Mouse (Mus musculus) neural tube, embryonic 15.5 days (tissue): ENCODE measurements around the gene Car5a. TPM values are rescaled to one million over a fixed set of nuclear protein-coding genes. Genes with fewer than 3 reads are reported as not detected.

Experiments used
- ATAC-seq: fragments of 200-750 bp; cut with Nextera tagmentation; 2 replicates; pipeline ENCODE4 v1.8.0; 2017; ENCODE audit warnings: mild to moderate bottlenecking, moderate TSS enrichment, moderate library complexity; ENCODE audit not compliant: low FRiP score
- H3K27ac ChIP-seq: fragments of 300-500 bp; sonication (generic); replicated peaks from 2 replicates; pipeline ENCODE4 v1.5.1; 2015; ENCODE audit warnings: mild to moderate bottlenecking, inconsistent platforms
- H3K27me3 ChIP-seq: fragments of 300-500 bp; sonication (generic); replicated peaks from 2 replicates; pipeline ENCODE4 v1.6.1; 2015; ENCODE audit warnings: inconsistent platforms
- H3K36me3 ChIP-seq: fragments of 300-500 bp; sonication (generic); 2 replicates; pipeline ENCODE4 v1.6.1; 2015; ENCODE audit warnings: inconsistent platforms
- H3K4me1 ChIP-seq: fragments of 300-500 bp; sonication (generic); 2 replicates; pipeline ENCODE4 v1.6.1; 2015; ENCODE audit warnings: inconsistent platforms
- H3K4me2 ChIP-seq: fragments of 300-500 bp; sonication (generic); 2 replicates; pipeline ENCODE4 v1.6.1; 2015; ENCODE audit warnings: inconsistent platforms, mild to moderate bottlenecking, moderate library complexity
- H3K4me3 ChIP-seq: fragments of 300-500 bp; sonication (generic); replicated peaks from 2 replicates; pipeline ENCODE4 v1.5.1; 2015; ENCODE audit warnings: mild to moderate bottlenecking, inconsistent platforms
- H3K9ac ChIP-seq: fragments of 300-500 bp; sonication (generic); replicated peaks from 2 replicates; pipeline ENCODE4 v1.6.1; 2015; ENCODE audit warnings: mild to moderate bottlenecking, inconsistent platforms
- H3K9me3 ChIP-seq: fragments of 300-500 bp; sonication (generic); replicated peaks from 2 replicates; pipeline ENCODE4 v1.6.1; 2016; ENCODE audit warnings: inconsistent platforms
- WGBS: fragments of 180-500 bp; shearing (Covaris S2); methylation state at CpG from one replicate; pipeline ENCODE4 v1.1.7; 2015; ENCODE audit warnings: mixed read lengths; 5-methylcytosine and 5-hydroxymethylcytosine counted together
- polyA plus RNA-seq: library from polyadenylated mRNA; unstranded; fragments of >200 nt; fragmentation: Nextera tagmentation; extraction: Ambion mirVana; gene quantifications from 2 replicates; pipeline ENCODE4 v1.2.1, GENCODE M21; 2015

Gene Car5a
- polyA plus RNA-seq, 1 experiment from 2014 or later = 0.50 TPM

DNA sequence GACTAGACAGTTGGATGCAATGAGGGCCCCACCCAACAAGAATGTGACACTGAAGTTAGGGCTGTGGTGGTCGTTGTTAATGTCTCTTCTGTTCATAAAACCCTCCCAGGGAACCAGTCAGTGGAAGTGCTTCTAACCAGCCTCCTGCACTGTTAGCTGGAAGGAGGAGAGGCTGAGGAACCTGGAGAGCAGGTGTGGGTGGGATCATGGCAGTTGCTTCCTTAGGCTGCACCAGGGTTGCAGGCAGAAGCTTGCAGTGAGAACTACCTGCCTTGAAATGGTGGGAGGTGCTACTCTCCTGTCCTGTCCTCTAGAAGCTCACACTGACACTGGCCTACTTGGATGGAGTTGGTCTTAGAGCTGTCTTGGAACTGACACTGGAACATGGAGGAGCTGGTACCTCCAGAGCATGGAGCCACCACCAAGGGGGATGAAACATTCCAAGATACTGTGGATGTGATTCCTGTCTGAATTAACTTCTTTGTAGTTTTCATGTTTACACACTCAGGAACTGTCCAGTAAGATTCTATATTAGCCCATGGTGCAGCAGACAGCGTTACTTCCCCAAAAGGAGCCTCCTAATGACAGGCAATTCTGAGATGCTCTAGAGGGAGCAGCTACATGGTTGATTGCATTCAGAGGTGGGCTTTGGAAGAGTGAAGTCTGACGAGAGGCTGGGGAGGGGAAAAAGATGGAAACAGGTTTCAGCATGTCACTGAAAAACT, 9.3 kb upstream of the Car5a start:
- Histone ChIP-seq H3K4me3 (no peak overlapping the region), H3K9ac (no peak overlapping the region), H3K27ac (no peak overlapping the region), H3K4me2 (no peak overlapping the region), H3K9me3 (no peaks in the 10 kb centered on the region), H3K27me3 (no peaks in the 10 kb centered on the region), H3K4me1 (peaks cover 35% of the 10 kb centered on the region), H3K36me3 (no peaks in the 10 kb centered on the region; the same call in 1 of the 2 replicates)
- 59% methylated on average over 3 of the region's 3 CpGs for whole genome bisulfite sequencing
- ATAC-seq = no peak

- peak overlapping the region; percentile 82 for H3K4me2 ChIP-seq
- no peaks in the 10 kb centered on the region for H3K9me3 ChIP-seq
- H3K9ac ChIP-seq = no peak overlapping the region
- no peaks in the 10 kb centered on the region for H3K27me3 ChIP-seq
- no peaks in the 10 kb centered on the region; the same call in 1 of the 2 replicates for H3K36me3 ChIP-seq
- H3K4me1 ChIP-seq = peaks cover 46% of the 10 kb centered on the region
- ATAC-seq = no peak
- H3K4me3 ChIP-seq = peak overlapping the region; percentile 7; the same call in 1 of the 2 replicates
- 86% methylated on average over 7 of the region's 7 CpGs for WGBS
- H3K27ac ChIP-seq = no peak overlapping the region
These were observed 8.1 kb upstream of the Car5a start for GRCm38 (mm10) chr8:121952800-121953199.

DNA sequence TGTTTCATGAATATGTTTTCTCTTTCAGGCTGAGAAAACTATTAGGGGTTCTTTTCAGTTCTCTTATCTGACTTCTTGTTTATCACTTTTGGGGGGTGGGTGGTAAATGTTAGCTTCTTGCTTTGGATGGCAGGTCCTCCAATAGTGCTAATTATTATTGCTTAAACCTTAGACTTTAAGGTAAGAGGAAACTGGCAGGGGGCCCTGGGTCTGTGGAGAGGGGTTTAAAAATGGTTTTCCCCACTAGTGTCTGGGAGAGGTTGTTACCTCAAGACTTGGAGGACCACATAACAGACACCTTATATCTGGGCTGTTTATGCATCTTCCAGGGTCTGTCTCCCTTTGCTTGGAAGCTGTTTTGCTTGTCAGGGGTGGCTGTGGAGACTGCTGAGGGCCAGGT, 7.4 kb upstream of the Car5a start:
- peak overlapping the region; percentile 82 for H3K4me2 ChIP-seq
- no peaks in the 10 kb centered on the region for H3K27me3 ChIP-seq
- H3K27ac ChIP-seq = no peak overlapping the region
- peak overlapping the region; percentile 7; the same call in 1 of the 2 replicates for H3K4me3 ChIP-seq
- H3K36me3 ChIP-seq = no peaks in the 10 kb centered on the region; the same call in 1 of the 2 replicates
- no peak for ATAC-seq
- no peak overlapping the region; the same call in 1 of the 2 replicates for H3K9ac ChIP-seq
- H3K4me1 ChIP-seq = peaks cover 53% of the 10 kb centered on the region
- H3K9me3 ChIP-seq = no peaks in the 10 kb centered on the region

GRCm38 (mm10) chr8:121951656-121952009, 6.9 kb upstream of the Car5a start:
- no peak for ATAC-seq
- Histone ChIP-seq H3K27ac (peak overlapping the region; percentile 97), H3K36me3 (no peaks in the 10 kb centered on the region; the same call in 1 of the 2 replicates), H3K4me1 (peaks cover 54% of the 10 kb centered on the region), H3K9ac (peak overlapping the region; percentile 97), H3K9me3 (no peaks in the 10 kb centered on the region), H3K27me3 (no peaks in the 10 kb centered on the region), H3K4me2 (peak overlapping the region; percentile 82), H3K4me3 (peak overlapping the region; percentile 84)
- 33% methylated on average over 7 of the region's 7 CpGs for WGBS

- H3K27ac ChIP-seq = peak overlapping the region; percentile 97
- H3K36me3 ChIP-seq = no peaks in the 10 kb centered on the region; the same call in 1 of the 2 replicates
- peak; percentile 33 for ATAC-seq
- H3K27me3 ChIP-seq = no peaks in the 10 kb centered on the region
- H3K9ac ChIP-seq = peak overlapping the region; percentile 97
- H3K4me1 ChIP-seq = peaks cover 54% of the 10 kb centered on the region
- peak overlapping the region; percentile 84 for H3K4me3 ChIP-seq
- peak overlapping the region; percentile 82 for H3K4me2 ChIP-seq
- under 1% methylated on average over 89 of the region's 97 CpGs for WGBS
- no peaks in the 10 kb centered on the region for H3K9me3 ChIP-seq
These were observed 6.3 kb upstream of the Car5a start for GRCm38 (mm10) chr8:121950749-121951655.

DNA sequence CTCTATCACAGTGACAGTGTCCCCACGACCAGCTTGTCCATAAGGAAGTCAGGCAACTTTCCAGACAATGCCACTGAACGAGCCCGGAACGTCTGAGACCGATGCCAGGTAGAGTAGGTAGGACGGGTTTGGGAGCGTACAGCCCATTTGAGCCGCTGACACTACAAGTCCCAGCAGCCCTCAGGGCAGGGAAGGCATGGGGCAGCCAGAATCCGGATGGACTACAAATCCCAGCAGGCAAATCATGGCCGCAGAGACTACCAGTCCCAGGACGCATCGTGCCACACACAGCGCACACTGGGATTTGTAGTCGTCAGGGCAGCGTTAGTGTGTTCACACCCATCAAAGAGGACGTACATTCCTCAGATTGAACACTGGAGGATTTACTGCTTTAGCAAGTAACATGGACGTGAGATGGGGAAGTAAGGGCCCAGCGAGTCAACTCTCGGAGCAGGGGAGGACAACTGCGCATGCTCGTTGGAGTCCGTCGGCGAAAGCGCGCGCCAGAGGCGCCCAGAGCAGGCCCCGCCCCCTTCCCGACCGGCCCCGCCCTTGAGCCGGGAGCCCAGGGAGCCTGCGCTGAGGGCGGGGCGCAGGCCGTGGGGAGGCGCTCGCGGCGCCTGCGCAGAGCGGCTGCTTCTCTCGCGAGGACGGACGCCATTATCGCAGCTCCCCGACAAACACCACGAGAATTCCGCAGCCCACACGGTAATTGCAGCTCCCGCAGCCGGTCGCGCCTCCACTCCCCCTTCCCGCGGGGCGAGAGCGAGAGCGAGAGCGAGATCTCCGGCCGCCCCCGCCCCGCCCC, 5.4 kb upstream of the Car5a start:
- H3K4me1 ChIP-seq = peaks cover 54% of the 10 kb centered on the region
- no peaks in the 10 kb centered on the region; the same call in 1 of the 2 replicates for H3K36me3 ChIP-seq
- no peaks in the 10 kb centered on the region for H3K9me3 ChIP-seq
- WGBS = under 1% methylated on average over 57 of the region's 66 CpGs
- peak; percentile 96 for ATAC-seq
- no peaks in the 10 kb centered on the region for H3K27me3 ChIP-seq
- H3K9ac ChIP-seq = peak overlapping the region; percentile 97
- H3K27ac ChIP-seq = peak overlapping the region; percentile 97
- H3K4me3 ChIP-seq = peak overlapping the region; percentile 84
- peak overlapping the region; percentile 82 for H3K4me2 ChIP-seq

- Histone ChIP-seq H3K27ac (peak within 1 kb of the TSS; percentile 97), H3K4me1 (peaks cover 54% of the 10 kb centered on the region), H3K4me3 (peak within 1 kb of the TSS; percentile 84), H3K4me2 (peak within 1 kb of the TSS; percentile 82), H3K9me3 (no peaks in the 10 kb centered on the region), H3K9ac (peak within 1 kb of the TSS; percentile 97), H3K36me3 (no peaks in the 10 kb centered on the region), H3K27me3 (no peaks in the 10 kb centered on the region)
- no peak for ATAC-seq
- WGBS = 61% methylated on average over 6 of the region's 6 CpGs
These were observed 4.6 kb upstream of the Car5a start, which contains the start of gene Banp for GRCm38 (mm10) chr8:121949222-121949800. TSS of gene Banp (plus strand) at chr8:121949750.

DNA sequence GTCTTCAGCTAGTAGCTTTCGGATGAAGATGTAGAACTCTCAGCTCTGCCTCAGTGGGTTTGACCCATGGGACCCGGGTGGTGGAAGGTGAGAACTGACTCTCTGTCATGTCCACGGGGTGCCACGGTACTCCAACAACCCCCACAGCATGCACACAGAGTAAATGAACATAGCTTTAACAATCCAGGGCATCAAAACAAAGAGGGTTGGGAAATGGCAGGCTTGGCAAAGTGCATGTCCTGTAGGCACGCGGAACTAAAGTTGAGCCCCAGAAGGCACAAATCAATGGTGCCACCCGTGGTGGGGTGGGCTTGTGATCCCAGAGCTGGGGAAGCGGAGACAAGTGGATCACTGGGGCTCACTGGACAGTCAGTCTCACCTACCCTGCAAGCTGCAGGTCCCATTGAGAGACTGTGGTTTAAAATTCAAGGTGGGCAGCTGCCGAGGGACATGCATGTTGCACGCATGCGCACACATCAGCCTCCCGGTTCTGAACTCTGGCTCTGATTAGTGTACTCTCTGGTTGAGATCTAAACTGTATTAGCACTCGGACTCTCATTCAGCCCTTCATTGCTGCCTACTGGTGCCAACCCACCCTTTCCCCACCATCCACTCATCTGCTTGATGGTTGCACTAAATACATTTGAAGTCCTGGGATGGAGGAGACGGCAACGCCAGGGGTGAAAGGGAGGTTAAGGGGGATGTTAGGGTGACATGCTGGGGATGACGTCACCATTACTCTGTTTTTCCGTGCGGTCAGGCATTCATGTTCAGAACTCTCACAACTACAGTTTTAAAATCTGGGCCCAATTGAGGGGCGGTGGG, 3.8 kb upstream of the Car5a start:
- peak overlapping the region; percentile 78 for H3K27ac ChIP-seq
- no peaks in the 10 kb centered on the region for H3K36me3 ChIP-seq
- peak overlapping the region; percentile 28 for H3K9ac ChIP-seq
- peak overlapping the region; percentile 33 for H3K4me3 ChIP-seq
- H3K27me3 ChIP-seq = no peaks in the 10 kb centered on the region
- peak overlapping the region; percentile 74 for H3K4me2 ChIP-seq
- H3K9me3 ChIP-seq = no peaks in the 10 kb centered on the region
- WGBS = 60% methylated on average over 19 of the region's 19 CpGs
- no peak for ATAC-seq
- peaks cover 49% of the 10 kb centered on the region for H3K4me1 ChIP-seq

DNA sequence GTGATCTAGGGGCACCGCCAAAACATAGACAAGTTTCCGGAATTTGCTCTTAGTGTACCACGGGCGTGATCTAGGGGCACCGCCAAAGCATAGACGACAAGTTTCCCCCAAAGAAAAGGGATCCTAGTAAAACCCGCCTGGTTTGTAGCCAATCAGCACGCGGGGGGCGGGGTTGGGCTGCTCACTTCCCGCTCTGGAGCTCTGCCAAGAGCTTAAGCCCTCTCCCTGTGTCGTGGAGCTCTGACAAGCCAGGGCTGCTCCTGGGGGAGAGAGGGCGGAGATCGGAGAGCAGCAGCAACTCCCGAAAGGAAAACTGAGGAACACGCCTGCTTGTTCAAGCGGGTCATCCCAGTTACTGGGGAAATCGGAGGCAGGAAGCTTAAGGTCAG, 3.0 kb upstream of the Car5a start:
- Histone ChIP-seq H3K9me3 (no peaks in the 10 kb centered on the region), H3K36me3 (no peaks in the 10 kb centered on the region), H3K27ac (peak overlapping the region; percentile 78), H3K4me1 (peaks cover 43% of the 10 kb centered on the region), H3K27me3 (no peaks in the 10 kb centered on the region), H3K9ac (peak overlapping the region; percentile 28), H3K4me3 (peak overlapping the region; percentile 33), H3K4me2 (peak overlapping the region; percentile 74)
- no peak for ATAC-seq
- WGBS = 0% methylated on average over 18 of the region's 18 CpGs

GRCm38 (mm10) chr8:121947047-121947752, 2.5 kb upstream of the Car5a start:
- Histone ChIP-seq H3K4me1 (peaks cover 37% of the 10 kb centered on the region), H3K36me3 (no peaks in the 10 kb centered on the region), H3K9ac (peak overlapping the region; percentile 28), H3K4me3 (peak overlapping the region; percentile 33), H3K27ac (peak overlapping the region; percentile 69), H3K9me3 (no peaks in the 10 kb centered on the region), H3K4me2 (peak overlapping the region; percentile 74), H3K27me3 (no peaks in the 10 kb centered on the region)
- 29% methylated on average over 19 of the region's 19 CpGs for WGBS
- no peak for ATAC-seq
